Mouse (Mus musculus) intestine, postnatal 0 days (tissue): ENCODE data around the gene Polr1b. TPM values are rescaled to one million over a fixed set of nuclear protein-coding genes. Genes with fewer than 3 reads are reported as not detected.

Source experiments
- ATAC-seq: fragments of 200-750 bp; cut with Nextera tagmentation; 2 replicates; pipeline ENCODE4 v1.8.0; 2017; ENCODE audit warnings: mild to moderate bottlenecking, moderate TSS enrichment, moderate library complexity
- H3K27ac ChIP-seq: fragments of 300-500 bp; sonication (generic); 2 replicates; pipeline ENCODE4 v1.5.1; 2014; ENCODE audit warnings: mild to moderate bottlenecking, low read depth, low read length, moderate library complexity
- H3K27me3 ChIP-seq: fragments of 300-500 bp; sonication (generic); replicated peaks from 2 replicates; pipeline ENCODE4 v1.6.1; 2014; ENCODE audit warnings: low read length, mixed read lengths; ENCODE audit not compliant: control insufficient read depth, insufficient read depth
- H3K36me3 ChIP-seq: fragments of 300-500 bp; sonication (generic); 2 replicates; pipeline ENCODE4 v1.6.1; 2014; ENCODE audit warnings: mild to moderate bottlenecking, moderate library complexity; ENCODE audit not compliant: control insufficient read depth, insufficient read depth
- H3K4me1 ChIP-seq: fragments of 300-500 bp; sonication (generic); replicated peaks from 2 replicates; pipeline ENCODE4 v1.6.1; 2014; ENCODE audit warnings: antibody characterized with exemption, low read length, mixed read lengths; ENCODE audit not compliant: control insufficient read depth, insufficient read depth
- H3K4me2 ChIP-seq: fragments of 300-500 bp; sonication (generic); replicated peaks from 2 replicates; pipeline ENCODE4 v1.6.1; 2014; ENCODE audit warnings: low read depth, mild to moderate bottlenecking, moderate library complexity
- H3K4me3 ChIP-seq: fragments of 300-500 bp; sonication (generic); 2 replicates; pipeline ENCODE4 v1.5.1; 2014; ENCODE audit warnings: low read depth, low read length
- H3K9ac ChIP-seq: fragments of 300-500 bp; sonication (generic); 2 replicates; pipeline ENCODE4 v1.6.1; 2014; ENCODE audit warnings: mild to moderate bottlenecking, low read depth, low read length
- H3K9me3 ChIP-seq: fragments of 300-500 bp; sonication (generic); 2 replicates; pipeline ENCODE4 v1.6.1; 2016; ENCODE audit warnings: mixed run types; ENCODE audit not compliant: control insufficient read depth
- CTCF ChIP-seq: sonication (generic); IDR thresholded peaks from 2 replicates; pipeline ENCODE4 v1.5.1; 2016; ENCODE audit warnings: low read depth, mild to moderate bottlenecking, control low read depth, antibody characterized with exemption, moderate library complexity
- WGBS: fragments of 180-500 bp; shearing (Covaris S2); extraction: QIAGEN DNeasy Blood & Tissue Kit; methylation state at CpG from one replicate; pipeline ENCODE4 v1.1.7; 2014; 5-methylcytosine and 5-hydroxymethylcytosine counted together
- polyA plus RNA-seq: library from polyadenylated mRNA; unstranded; fragments of >200 nt; fragmentation: Nextera tagmentation; extraction: Ambion mirVana; gene quantifications from 2 replicates; pipeline ENCODE4 v1.2.1, GENCODE M21; 2015

Gene Polr1b
- polyA plus RNA-seq, 1 experiment from 2014 or later = 5.3 TPM

DNA sequence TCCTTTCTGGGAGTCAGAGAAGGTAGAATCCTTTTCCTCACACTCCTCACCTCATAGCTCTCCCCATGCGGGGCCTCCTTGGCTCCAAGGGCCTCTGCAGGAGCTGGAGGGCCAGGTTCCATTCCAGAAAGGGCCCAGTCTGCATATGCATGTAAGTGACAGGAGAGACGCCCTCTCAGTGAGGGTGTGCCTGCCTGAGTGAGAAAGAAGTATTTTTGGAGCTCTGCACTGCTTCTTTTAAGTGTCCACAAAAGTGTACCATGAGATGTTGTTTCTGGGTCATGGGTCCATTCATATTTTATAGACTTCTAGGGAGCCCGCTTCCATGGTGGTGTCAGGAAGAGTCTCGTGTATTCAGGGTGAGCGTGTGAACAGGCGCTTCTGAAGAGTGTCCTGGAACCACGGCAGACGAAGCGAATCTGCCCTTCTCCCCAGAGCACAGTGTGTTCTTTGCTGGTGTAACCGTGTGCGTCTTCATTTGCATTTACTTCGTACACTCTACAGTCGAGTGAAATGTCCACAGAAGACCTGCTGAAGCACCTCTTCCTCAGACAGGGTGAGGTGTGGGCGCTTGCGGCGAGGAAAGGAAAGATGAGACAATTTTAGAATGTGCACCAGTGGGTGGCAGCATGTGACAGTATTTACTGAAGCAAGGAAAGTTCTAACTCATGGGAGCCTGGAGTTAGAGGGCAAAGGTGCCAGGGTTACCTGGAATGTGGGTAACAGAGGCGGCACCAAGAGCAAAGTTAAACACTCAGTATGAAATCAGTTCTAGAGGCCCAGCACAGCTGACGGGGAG, 6.7 kb upstream of the Polr1b start:
- no peak overlapping the region for H3K4me2 ChIP-seq
- no peaks in the 10 kb centered on the region for H3K4me1 ChIP-seq
- peaks cover 11% of the 10 kb centered on the region; the same call in 1 of the 2 replicates for H3K36me3 ChIP-seq
- ATAC-seq = no peak
- H3K9ac ChIP-seq = no peak overlapping the region
- H3K9me3 ChIP-seq = no peaks in the 10 kb centered on the region
- no peak overlapping the region for H3K4me3 ChIP-seq
- H3K27ac ChIP-seq = no peak overlapping the region; the same call in 1 of the 2 replicates
- 82% methylated on average over 18 of the region's 18 CpGs for WGBS
- H3K27me3 ChIP-seq = no peaks in the 10 kb centered on the region
- TF ChIP-seq CTCF = peak; percentile 28

DNA sequence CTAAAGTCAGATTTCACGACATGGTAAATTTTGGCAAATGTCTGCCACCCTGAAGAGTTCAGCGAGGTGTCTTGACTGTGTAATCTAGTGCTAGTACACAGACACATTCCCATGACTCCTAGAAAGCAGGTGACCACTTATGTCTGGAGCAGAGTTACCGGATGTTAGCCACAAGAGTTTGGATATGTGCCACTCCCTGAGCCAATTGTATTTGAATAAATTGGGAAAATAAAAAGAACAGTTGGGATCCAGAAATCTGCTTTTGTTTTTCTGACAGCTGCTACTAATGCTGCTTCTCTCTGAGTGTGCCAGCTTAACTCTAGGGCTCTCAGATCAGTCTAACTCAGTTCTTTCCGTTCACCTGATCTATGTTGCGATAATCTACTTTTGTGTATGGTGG, 12.1 kb downstream of the Polr1b start:
- no peaks in the 10 kb centered on the region for H3K27me3 ChIP-seq
- H3K4me3 ChIP-seq = no peak overlapping the region
- no peak for ATAC-seq
- WGBS = 91% methylated on average over 5 of the region's 5 CpGs
- H3K27ac ChIP-seq = no peak overlapping the region
- H3K4me1 ChIP-seq = no peaks in the 10 kb centered on the region
- no peak overlapping the region for H3K9ac ChIP-seq
- no peak overlapping the region for H3K4me2 ChIP-seq
- H3K9me3 ChIP-seq = no peaks in the 10 kb centered on the region
- no peak for TF ChIP-seq CTCF
- peaks cover 68% of the 10 kb centered on the region for H3K36me3 ChIP-seq

DNA sequence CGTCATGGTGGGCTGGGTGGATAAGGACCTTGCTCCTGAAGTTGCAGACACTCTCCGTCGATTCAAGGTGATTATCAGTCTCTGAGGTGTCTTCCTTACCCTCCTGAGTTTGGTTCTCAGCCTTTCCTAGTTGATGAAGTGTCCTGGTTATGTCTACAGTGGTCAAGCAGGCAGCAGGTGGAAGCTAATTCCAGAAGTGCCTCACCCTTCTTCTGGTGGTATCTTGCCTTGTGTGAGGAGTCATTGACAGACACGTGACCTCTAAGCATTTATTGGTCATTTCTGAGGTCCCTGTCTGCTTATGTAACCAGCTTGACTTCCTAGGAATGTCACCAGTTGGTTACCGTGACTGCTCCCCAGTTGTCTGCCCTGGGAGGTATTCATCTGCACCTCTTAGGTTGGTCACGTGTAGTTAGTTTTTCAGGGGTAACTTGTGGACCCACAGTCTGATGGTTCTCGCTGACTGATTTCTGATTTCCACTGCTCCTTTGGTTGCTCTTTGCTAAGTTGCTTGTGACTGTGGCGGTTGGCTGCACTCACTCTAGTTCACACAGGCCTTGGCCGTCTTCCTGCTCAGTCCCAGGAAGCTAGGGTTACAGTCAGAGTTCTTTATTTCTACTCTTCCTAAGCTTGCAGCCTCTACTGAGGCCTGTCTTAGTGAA, 15.0 kb downstream of the Polr1b start:
- TF ChIP-seq CTCF = no peak
- H3K4me3 ChIP-seq = no peak overlapping the region
- no peak overlapping the region for H3K4me2 ChIP-seq
- no peaks in the 10 kb centered on the region for H3K9me3 ChIP-seq
- WGBS = 93% methylated on average over 9 of the region's 9 CpGs
- H3K27ac ChIP-seq = no peak overlapping the region
- H3K4me1 ChIP-seq = no peaks in the 10 kb centered on the region
- H3K9ac ChIP-seq = no peak overlapping the region
- ATAC-seq = no peak
- peaks cover 63% of the 10 kb centered on the region for H3K36me3 ChIP-seq
- no peaks in the 10 kb centered on the region for H3K27me3 ChIP-seq

DNA sequence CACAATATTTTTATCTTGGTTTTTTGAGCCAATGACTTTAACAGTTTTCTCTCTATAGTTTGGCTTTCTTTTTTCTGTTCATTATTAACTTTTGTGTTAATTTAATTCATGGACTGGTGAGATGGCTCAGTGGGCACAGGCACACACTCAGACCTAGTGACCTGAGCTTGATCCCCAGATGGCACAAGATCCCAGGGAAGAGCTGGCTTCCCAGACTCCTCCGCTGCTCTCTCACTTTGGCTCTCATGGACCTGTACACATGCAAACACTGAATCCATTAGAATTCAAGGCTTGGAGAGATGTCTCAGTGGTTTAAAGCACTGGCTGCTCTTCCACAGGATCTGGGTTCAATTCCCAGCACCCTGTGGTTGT, 15.6 kb downstream of the Polr1b start:
- ATAC-seq = no peak
- Histone ChIP-seq H3K4me1 (no peaks in the 10 kb centered on the region), H3K9ac (no peak overlapping the region), H3K27ac (no peak overlapping the region), H3K27me3 (no peaks in the 10 kb centered on the region), H3K9me3 (no peaks in the 10 kb centered on the region), H3K4me3 (no peak overlapping the region), H3K4me2 (no peak overlapping the region), H3K36me3 (peaks cover 63% of the 10 kb centered on the region)
- no peak for TF ChIP-seq CTCF
- WGBS = 90% methylated on average over 1 of the region's 1 CpGs

DNA sequence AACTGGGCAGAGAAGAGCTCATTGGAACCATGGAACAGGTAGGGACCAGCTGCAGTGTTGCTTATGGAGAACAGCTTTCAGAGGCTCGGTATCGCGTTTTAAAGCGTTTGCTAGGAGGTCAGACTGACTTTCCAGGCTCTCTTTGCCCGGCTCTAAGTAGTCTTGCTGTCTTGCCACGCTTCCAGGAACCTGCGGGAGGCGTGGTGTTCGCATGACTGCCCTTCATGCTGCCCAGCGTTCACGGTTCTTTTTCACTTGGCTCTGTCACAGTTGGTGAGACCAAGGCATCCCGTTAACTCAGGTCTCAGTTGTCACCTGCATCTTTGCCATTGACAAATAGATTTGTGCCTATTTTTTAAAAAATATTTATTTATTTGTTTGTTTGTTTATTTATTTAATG, 17.3 kb downstream of the Polr1b start:
- no peaks in the 10 kb centered on the region for H3K4me1 ChIP-seq
- peaks cover 70% of the 10 kb centered on the region for H3K36me3 ChIP-seq
- H3K9ac ChIP-seq = no peak overlapping the region
- H3K4me3 ChIP-seq = no peak overlapping the region
- H3K4me2 ChIP-seq = no peak overlapping the region
- H3K27me3 ChIP-seq = no peaks in the 10 kb centered on the region
- WGBS = 96% methylated on average over 12 of the region's 12 CpGs
- H3K27ac ChIP-seq = no peak overlapping the region
- ATAC-seq = no peak
- H3K9me3 ChIP-seq = no peaks in the 10 kb centered on the region
- no peak for TF ChIP-seq CTCF

DNA sequence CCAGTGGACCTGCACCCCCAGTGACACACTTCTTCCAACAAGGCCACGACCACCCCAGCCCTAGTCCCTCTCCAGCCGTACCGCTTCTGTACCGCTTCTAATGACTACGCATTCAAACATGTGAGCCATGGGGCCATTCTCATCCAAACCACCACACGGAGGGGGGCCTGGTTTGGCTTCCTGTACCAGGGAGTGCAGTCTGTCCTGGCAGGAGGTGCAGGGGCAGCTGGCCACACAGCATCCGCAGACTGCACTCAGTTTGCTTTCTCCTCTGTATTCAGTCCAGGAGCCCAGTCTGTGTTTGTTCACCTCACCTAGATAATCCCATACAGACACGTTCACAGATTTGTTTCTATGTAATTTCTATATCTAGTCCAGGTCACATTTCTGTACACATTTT, 21.2 kb downstream of the Polr1b start:
- TF ChIP-seq CTCF = no peak
- Histone ChIP-seq H3K9ac (no peak overlapping the region), H3K36me3 (peaks cover 62% of the 10 kb centered on the region), H3K4me2 (no peak overlapping the region), H3K4me3 (no peak overlapping the region), H3K4me1 (no peaks in the 10 kb centered on the region), H3K27me3 (no peaks in the 10 kb centered on the region), H3K9me3 (no peaks in the 10 kb centered on the region), H3K27ac (no peak overlapping the region)
- WGBS = 92% methylated on average over 8 of the region's 8 CpGs
- no peak for ATAC-seq
